Mouse (Mus musculus) testis, adult 2 months (tissue): Measurements from ENCODE around the gene Zfp423. TPM values are rescaled to one million over a fixed set of nuclear protein-coding genes. Genes with fewer than 3 reads are reported as not detected.

Source experiments
- H3K27ac ChIP-seq: fragments of 200-500 bp; 2 replicates; pipeline ENCODE4 v1.5.1; 2012; ENCODE audit warnings: low read depth, low read length; ENCODE audit not compliant: control insufficient read depth, insufficient read depth
- H3K27me3 ChIP-seq: fragments of 200-500 bp; 2 replicates; pipeline ENCODE4 v1.6.1; 2012; ENCODE audit warnings: mild to moderate bottlenecking, low read length, moderate library complexity; ENCODE audit not compliant: control insufficient read depth, insufficient read depth
- H3K36me3 ChIP-seq: fragments of 200-500 bp; 2 replicates; pipeline ENCODE4 v1.6.1; 2012; ENCODE audit warnings: mild to moderate bottlenecking, low read length; ENCODE audit not compliant: control insufficient read depth, insufficient read depth
- H3K4me1 ChIP-seq: fragments of 200-500 bp; 2 replicates; pipeline ENCODE4 v1.6.1; 2012; ENCODE audit warnings: low read length; ENCODE audit not compliant: control insufficient read depth, insufficient read depth
- H3K4me3 ChIP-seq: fragments of 200-500 bp; 2 replicates; pipeline ENCODE4 v1.5.1; 2012; ENCODE audit warnings: low read depth, mild to moderate bottlenecking, low read length, moderate library complexity, mixed read lengths; ENCODE audit not compliant: control insufficient read depth
- CTCF ChIP-seq: fragments of 200-500 bp; IDR thresholded peaks from 2 replicates; pipeline ENCODE4 v1.5.1; 2012; ENCODE audit warnings: low read depth, mild to moderate bottlenecking, inconsistent platforms, low read length, moderate library complexity; ENCODE audit not compliant: control insufficient read depth, insufficient read depth, insufficient replicate concordance
- POLR2A ChIP-seq: fragments of 200-500 bp; IDR thresholded peaks from 2 replicates; pipeline ENCODE4 v1.6.1; 2012; ENCODE audit warnings: low read depth, mild to moderate bottlenecking, inconsistent platforms, low read length, moderate library complexity; ENCODE audit not compliant: control insufficient read depth
- polyA plus RNA-seq: library from polyadenylated mRNA; depleted of rRNA; stranded (reverse); fragments of >200 nt; gene quantifications from 2 replicates; pipeline ENCODE4 v1.2.3, GENCODE M21; 2012

The Zfp423 gene
- polyA plus RNA-seq, 1 experiment: 7.2 TPM

DNA sequence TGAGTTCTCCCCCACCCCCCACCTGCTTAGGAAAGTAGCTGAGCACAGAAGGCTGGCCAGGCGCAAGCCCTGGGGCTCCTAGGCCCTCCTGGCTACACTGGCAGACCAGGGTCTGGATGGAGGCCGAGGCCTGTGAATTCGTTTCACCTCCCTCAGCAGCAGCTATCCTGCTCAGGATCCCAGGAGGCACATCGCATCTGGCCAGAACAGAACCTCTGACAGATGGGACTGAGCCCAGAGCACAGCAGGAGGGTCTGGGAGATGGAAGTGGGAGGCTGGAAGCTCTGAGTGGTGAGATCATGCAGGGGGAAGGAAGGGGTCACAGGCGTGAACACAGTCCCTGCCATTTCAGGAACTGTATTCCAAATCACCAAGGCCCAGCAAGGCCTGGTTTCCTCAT lies 143.3 kb downstream of the Zfp423 start:
- Histone ChIP-seq H3K4me1 (no peaks in the 10 kb centered on the region), H3K27me3 (no peaks in the 10 kb centered on the region), H3K4me3 (no peak overlapping the region), H3K36me3 (no peaks in the 10 kb centered on the region), H3K27ac (no peak overlapping the region)
- TF ChIP-seq POLR2A: no peak
- TF ChIP-seq CTCF: no peak

DNA sequence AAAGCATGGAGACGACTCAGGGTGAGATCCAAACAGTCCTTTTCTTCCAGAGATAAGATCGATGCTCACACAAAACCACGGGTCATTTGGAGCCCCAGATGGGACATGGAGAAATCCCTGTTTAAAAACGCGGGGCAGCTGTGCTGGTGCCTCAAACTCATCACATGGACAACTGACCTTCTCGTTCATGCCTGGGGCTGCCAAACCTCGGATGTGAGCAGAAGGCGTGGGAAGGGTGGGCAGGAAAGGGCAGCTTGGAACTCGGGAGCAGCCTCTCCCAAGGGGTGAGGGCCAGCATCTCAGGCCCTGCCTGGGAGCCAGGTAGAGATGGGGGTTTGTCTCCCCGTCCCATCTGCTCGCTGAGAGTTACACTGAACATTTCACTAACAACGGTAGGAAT lies 146.7 kb downstream of the Zfp423 start:
- Histone ChIP-seq H3K27me3 (no peaks in the 10 kb centered on the region), H3K36me3 (no peaks in the 10 kb centered on the region), H3K4me3 (no peak overlapping the region), H3K4me1 (no peaks in the 10 kb centered on the region), H3K27ac (no peak overlapping the region)
- TF ChIP-seq POLR2A (no peak), CTCF (no peak)

GRCm38 (mm10) chr8:87812069-87812449 lies 147.3 kb downstream of the Zfp423 start:
- Histone ChIP-seq H3K4me3 (no peak overlapping the region), H3K4me1 (no peaks in the 10 kb centered on the region), H3K36me3 (no peaks in the 10 kb centered on the region), H3K27ac (no peak overlapping the region), H3K27me3 (no peaks in the 10 kb centered on the region)
- no peak for TF ChIP-seq CTCF
- no peak for TF ChIP-seq POLR2A

DNA sequence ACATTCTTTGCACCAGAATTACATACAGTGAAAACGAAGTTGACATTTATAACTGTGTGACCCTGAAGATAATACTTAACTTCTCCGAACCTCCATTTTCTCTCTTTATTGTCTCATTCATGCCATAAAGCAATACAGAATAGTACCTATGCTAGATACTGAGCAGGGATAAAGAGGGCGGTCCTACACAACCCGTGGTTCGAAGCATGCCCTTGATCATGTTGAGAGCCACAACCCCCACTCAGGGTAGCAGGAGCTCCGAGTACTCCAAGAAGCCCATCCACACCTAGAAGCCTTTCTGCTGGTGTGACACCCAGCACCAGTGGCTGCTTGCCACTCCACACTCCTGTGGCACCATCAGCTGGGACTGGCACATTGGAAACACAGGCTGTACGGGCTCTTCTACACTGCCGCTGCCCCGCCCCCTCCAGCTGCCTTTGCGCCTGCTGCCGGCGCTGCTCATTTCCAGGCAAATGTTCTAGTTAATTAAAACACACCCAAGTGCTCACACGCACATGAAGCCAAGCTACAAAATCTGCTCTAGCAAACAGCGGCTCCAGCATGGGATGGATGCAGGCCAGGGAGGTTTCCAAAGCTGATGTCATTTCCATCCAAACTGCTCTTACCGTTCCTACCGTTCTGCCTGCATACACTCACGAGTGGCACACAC lies 147.9 kb downstream of the Zfp423 start:
- no peaks in the 10 kb centered on the region for H3K4me1 ChIP-seq
- H3K4me3 ChIP-seq: no peak overlapping the region
- H3K27me3 ChIP-seq: no peaks in the 10 kb centered on the region
- no peaks in the 10 kb centered on the region for H3K36me3 ChIP-seq
- TF ChIP-seq CTCF: no peak
- no peak for TF ChIP-seq POLR2A
- no peak overlapping the region for H3K27ac ChIP-seq

GRCm38 (mm10) chr8:87810771-87811170 lies 148.6 kb downstream of the Zfp423 start:
- Histone ChIP-seq H3K4me3 (no peak overlapping the region), H3K27ac (no peak overlapping the region), H3K36me3 (no peaks in the 10 kb centered on the region), H3K27me3 (no peaks in the 10 kb centered on the region), H3K4me1 (no peaks in the 10 kb centered on the region)
- TF ChIP-seq POLR2A (no peak), CTCF (no peak)

- Histone ChIP-seq H3K27ac (no peak overlapping the region), H3K4me1 (no peaks in the 10 kb centered on the region), H3K27me3 (no peaks in the 10 kb centered on the region), H3K4me3 (no peak overlapping the region), H3K36me3 (no peaks in the 10 kb centered on the region)
- TF ChIP-seq POLR2A (no peak), CTCF (no peak)
Observed at GRCm38 (mm10) chr8:87804327-87804900, 155.0 kb downstream of the Zfp423 start.

DNA sequence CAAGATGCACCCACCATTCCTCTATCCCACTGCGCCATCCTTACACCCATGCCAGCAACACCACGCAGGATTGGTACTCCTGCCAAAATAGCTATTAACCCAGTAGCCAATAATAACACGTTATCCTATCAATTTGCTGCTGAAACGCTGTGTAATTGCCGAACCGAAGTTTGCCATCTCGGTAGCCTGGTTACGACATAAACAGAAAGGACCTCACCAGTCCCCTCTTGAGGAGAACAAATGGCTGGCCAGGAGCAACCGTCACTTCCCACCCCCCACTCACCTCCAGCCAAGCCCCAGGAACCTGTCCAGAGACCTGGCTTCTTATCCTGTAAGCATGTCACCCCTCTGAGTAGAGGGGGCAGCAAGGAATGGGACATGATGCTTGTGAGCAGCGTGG lies 156.0 kb downstream of the Zfp423 start:
- Histone ChIP-seq H3K27ac (no peak overlapping the region), H3K4me1 (no peaks in the 10 kb centered on the region), H3K4me3 (no peak overlapping the region), H3K27me3 (no peaks in the 10 kb centered on the region), H3K36me3 (no peaks in the 10 kb centered on the region)
- TF ChIP-seq POLR2A (no peak), CTCF (no peak)
